Mouse (Mus musculus) midbrain, embryonic 15.5 days (tissue): ENCODE data around the gene Dclre1a. TPM values are rescaled to one million over a fixed set of nuclear protein-coding genes. Genes with fewer than 3 reads are reported as not detected.

ENCODE experiments used
- ATAC-seq: fragments of 200-750 bp; cut with Nextera tagmentation; replicated peaks from 2 replicates; pipeline ENCODE4 v1.8.0; 2017; ENCODE audit warnings: moderate TSS enrichment
- H3K27ac ChIP-seq: fragments of 300-500 bp; sonication (generic); 2 replicates; pipeline ENCODE4 v1.5.1; 2015; ENCODE audit warnings: mild to moderate bottlenecking, inconsistent platforms
- H3K27me3 ChIP-seq: fragments of 300-500 bp; sonication (generic); replicated peaks from 2 replicates; pipeline ENCODE4 v1.6.1; 2015; ENCODE audit warnings: inconsistent platforms
- H3K36me3 ChIP-seq: fragments of 300-500 bp; sonication (generic); replicated peaks from 2 replicates; pipeline ENCODE4 v1.6.1; 2015; ENCODE audit warnings: inconsistent platforms
- H3K4me1 ChIP-seq: fragments of 300-500 bp; sonication (generic); 2 replicates; pipeline ENCODE4 v1.6.1; 2015; ENCODE audit warnings: inconsistent platforms
- H3K4me2 ChIP-seq: fragments of 300-500 bp; sonication (generic); 2 replicates; pipeline ENCODE4 v1.6.1; 2015; ENCODE audit warnings: inconsistent platforms, mild to moderate bottlenecking, moderate library complexity
- H3K4me3 ChIP-seq: fragments of 300-500 bp; sonication (generic); 2 replicates; pipeline ENCODE4 v1.5.1; 2015; ENCODE audit warnings: mild to moderate bottlenecking, inconsistent platforms
- H3K9ac ChIP-seq: fragments of 300-500 bp; sonication (generic); 2 replicates; pipeline ENCODE4 v1.6.1; 2015; ENCODE audit warnings: mild to moderate bottlenecking, inconsistent platforms
- H3K9me3 ChIP-seq: fragments of 300-500 bp; sonication (generic); 2 replicates; pipeline ENCODE4 v1.6.1; 2016; ENCODE audit warnings: inconsistent platforms
- WGBS: fragments of 180-500 bp; shearing (Covaris S2); methylation state at CpG from one replicate; pipeline ENCODE4 v1.1.7; 2015; ENCODE audit warnings: mixed read lengths; 5-methylcytosine and 5-hydroxymethylcytosine counted together
- polyA plus RNA-seq: library from polyadenylated mRNA; unstranded; fragments of >200 nt; fragmentation: Nextera tagmentation; extraction: Ambion mirVana; gene quantifications from 2 replicates; pipeline ENCODE4 v1.2.1, GENCODE M21; 2015

The Dclre1a gene
- 10.6 and 12.6 TPM in 2 replicates for polyA plus RNA-seq

DNA sequence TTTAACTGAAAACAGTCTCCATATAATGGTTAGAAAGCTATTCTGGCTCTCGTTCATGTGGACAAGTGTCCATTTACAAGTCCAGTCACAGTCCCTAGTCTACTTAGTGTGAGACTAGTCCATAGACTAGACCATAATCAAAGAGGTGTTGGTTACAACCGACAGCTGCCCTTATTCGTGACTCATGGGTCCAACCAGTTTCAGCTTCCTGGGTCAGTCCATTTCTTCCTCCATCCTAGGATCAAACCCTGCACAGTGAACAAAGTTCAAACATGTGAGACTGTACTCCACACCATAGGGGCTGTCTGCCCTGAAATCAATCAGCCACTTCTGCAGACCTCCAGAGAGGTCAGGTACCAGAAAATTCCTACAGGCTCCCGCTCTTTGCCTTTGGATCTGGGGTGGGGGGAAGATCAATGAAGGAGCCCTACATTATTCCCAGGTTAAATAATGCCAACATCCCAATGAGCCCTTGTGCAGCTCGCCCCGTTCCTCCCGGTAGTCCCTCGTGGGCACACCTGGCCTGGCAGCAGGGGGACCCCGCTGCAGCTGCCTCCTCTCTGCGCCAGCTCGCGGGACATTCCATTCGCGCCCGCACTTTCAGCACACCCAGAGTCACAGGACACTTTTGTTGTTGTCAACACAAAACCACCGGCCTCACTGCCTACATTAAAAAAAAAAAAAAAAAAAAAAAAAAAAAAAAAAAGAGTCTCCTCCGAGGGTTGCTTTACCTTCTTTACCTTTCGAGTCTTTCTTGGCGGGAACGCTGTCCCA, at the start of gene Dclre1a:
Gene Dclre1a, minus strand, starts transcription at position 767 of the 774 bp plus-strand sequence.
- ATAC-seq, result peak; percentile 86
- H3K4me3 ChIP-seq, result peak within 1 kb of the TSS; percentile 80
- H3K4me2 ChIP-seq, result peak within 1 kb of the TSS; percentile 58
- no peaks in the 10 kb centered on the region for H3K27me3 ChIP-seq
- no peaks in the 10 kb centered on the region for H3K9me3 ChIP-seq
- H3K36me3 ChIP-seq, result peaks cover 8% of the 10 kb centered on the region; the same call in 1 of the 2 replicates
- peak within 1 kb of the TSS; percentile 73 for H3K9ac ChIP-seq
- H3K27ac ChIP-seq, result peak within 1 kb of the TSS; percentile 94
- 11% methylated on average over 20 of the region's 20 CpGs for WGBS
- peaks cover 20% of the 10 kb centered on the region for H3K4me1 ChIP-seq

DNA sequence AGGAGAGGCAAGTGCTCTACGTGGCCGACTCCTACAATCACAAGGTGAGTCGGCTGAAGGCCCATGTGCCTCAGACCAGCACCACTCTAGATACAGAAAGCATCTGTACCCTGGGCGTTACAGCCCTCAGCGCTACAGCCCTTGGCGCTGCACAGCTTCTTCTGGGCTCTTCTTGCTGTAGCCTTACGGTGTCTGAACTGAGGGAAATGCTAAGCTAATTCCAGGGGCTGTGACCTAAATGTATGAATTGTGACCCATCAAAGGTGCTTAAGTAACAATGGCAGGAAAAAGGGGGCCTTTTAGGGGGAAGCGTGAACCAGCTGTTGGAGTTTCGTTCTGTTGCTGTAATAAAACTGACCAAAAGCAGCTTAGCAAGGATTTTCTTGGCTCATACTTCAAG, 44.5 kb upstream of the Dclre1a start:
- Histone ChIP-seq H3K36me3 (peaks cover 29% of the 10 kb centered on the region), H3K4me3 (no peak overlapping the region), H3K9me3 (no peaks in the 10 kb centered on the region), H3K27ac (no peak overlapping the region), H3K9ac (no peak overlapping the region), H3K4me1 (no peaks in the 10 kb centered on the region), H3K27me3 (no peaks in the 10 kb centered on the region), H3K4me2 (no peak overlapping the region)
- no peak for ATAC-seq
- WGBS, result 88% methylated on average over 9 of the region's 9 CpGs

GRCm38 (mm10) chr19:56590250-56590649, 42.2 kb upstream of the Dclre1a start:
- Histone ChIP-seq H3K4me3 (no peak overlapping the region), H3K4me2 (no peak overlapping the region), H3K27me3 (no peaks in the 10 kb centered on the region), H3K27ac (no peak overlapping the region), H3K36me3 (peaks cover 21% of the 10 kb centered on the region; the same call in 1 of the 2 replicates), H3K4me1 (no peaks in the 10 kb centered on the region), H3K9ac (no peak overlapping the region), H3K9me3 (no peaks in the 10 kb centered on the region)
- ATAC-seq, result no peak
- WGBS, result 95% methylated on average over 3 of the region's 3 CpGs

GRCm38 (mm10) chr19:56589455-56589854, 41.4 kb upstream of the Dclre1a start:
- H3K4me3 ChIP-seq, result no peak overlapping the region
- H3K4me1 ChIP-seq, result no peaks in the 10 kb centered on the region
- H3K27ac ChIP-seq, result no peak overlapping the region
- 96% methylated on average over 5 of the region's 5 CpGs for WGBS
- H3K4me2 ChIP-seq, result no peak overlapping the region
- no peaks in the 10 kb centered on the region for H3K9me3 ChIP-seq
- no peaks in the 10 kb centered on the region for H3K27me3 ChIP-seq
- H3K36me3 ChIP-seq, result peaks cover 21% of the 10 kb centered on the region; the same call in 1 of the 2 replicates
- no peak for ATAC-seq
- no peak overlapping the region for H3K9ac ChIP-seq

DNA sequence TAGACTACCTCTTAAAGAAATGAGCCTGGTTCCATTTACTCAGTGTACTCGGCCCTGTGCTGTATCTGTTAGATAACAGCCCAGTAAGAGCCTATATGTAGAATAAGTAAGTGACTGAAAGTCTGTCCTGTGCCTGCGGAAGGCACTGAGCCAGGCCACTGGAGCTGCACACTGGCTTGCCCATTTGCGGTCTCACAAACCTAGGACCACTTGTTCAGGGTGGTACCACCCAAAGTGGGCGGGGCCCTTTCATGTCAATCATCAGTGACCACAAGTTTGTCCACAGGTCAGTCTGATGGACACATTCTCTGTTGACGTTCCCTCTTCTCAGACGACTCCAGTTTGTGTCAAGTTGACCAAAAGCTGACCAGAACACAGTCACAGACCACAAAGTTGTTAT, 41.0 kb upstream of the Dclre1a start:
- 97% methylated on average over 6 of the region's 6 CpGs for WGBS
- H3K36me3 ChIP-seq, result peaks cover 21% of the 10 kb centered on the region; the same call in 1 of the 2 replicates
- ATAC-seq, result no peak
- H3K4me3 ChIP-seq, result no peak overlapping the region
- H3K27me3 ChIP-seq, result no peaks in the 10 kb centered on the region
- no peak overlapping the region for H3K9ac ChIP-seq
- no peaks in the 10 kb centered on the region for H3K9me3 ChIP-seq
- H3K27ac ChIP-seq, result no peak overlapping the region
- no peaks in the 10 kb centered on the region for H3K4me1 ChIP-seq
- H3K4me2 ChIP-seq, result no peak overlapping the region

DNA sequence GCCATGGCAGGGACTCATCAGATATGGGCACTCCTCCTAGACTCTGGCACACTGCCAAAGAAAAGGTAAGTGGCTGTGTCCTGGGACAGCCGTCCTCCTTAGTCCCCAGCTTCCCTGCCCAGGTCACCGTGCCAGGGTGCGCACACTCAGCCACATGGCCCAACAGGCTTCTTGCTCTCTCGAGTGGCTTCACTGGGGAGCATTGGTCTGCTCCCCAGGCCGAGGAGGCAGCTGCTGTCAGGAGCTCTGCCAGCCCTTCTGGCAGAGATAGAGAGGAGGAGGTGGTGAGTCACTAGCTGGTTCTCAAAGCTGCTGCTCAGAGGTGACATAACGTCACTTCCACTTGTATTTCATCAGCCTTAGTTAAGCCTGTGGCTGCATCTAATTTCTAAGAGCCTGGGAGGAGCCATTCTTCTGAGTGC, 40.2 kb upstream of the Dclre1a start:
- Histone ChIP-seq H3K27me3 (no peaks in the 10 kb centered on the region), H3K4me3 (no peak overlapping the region), H3K9me3 (no peaks in the 10 kb centered on the region), H3K27ac (no peak overlapping the region), H3K9ac (no peak overlapping the region), H3K4me2 (no peak overlapping the region), H3K36me3 (peaks cover 21% of the 10 kb centered on the region; the same call in 1 of the 2 replicates), H3K4me1 (no peaks in the 10 kb centered on the region)
- 76% methylated on average over 6 of the region's 6 CpGs for WGBS
- ATAC-seq, result no peak

GRCm38 (mm10) chr19:56586320-56586719, 38.3 kb upstream of the Dclre1a start:
- no peak overlapping the region for H3K4me2 ChIP-seq
- WGBS, result 81% methylated on average over 8 of the region's 8 CpGs
- no peak overlapping the region for H3K9ac ChIP-seq
- peak; percentile 39; the same call in 1 of the 2 replicates for ATAC-seq
- H3K27me3 ChIP-seq, result no peaks in the 10 kb centered on the region
- H3K27ac ChIP-seq, result peak overlapping the region; percentile 10; the same call in 1 of the 2 replicates
- H3K4me1 ChIP-seq, result no peaks in the 10 kb centered on the region
- H3K4me3 ChIP-seq, result no peak overlapping the region
- H3K36me3 ChIP-seq, result peaks cover 17% of the 10 kb centered on the region; the same call in 1 of the 2 replicates
- no peaks in the 10 kb centered on the region for H3K9me3 ChIP-seq

- Histone ChIP-seq H3K4me3 (no peak overlapping the region), H3K4me1 (no peaks in the 10 kb centered on the region), H3K36me3 (0 out of 2 replicates have a peak, but pooled peaks cover 7% of the 10 kb centered on the region), H3K27ac (no peak overlapping the region), H3K4me2 (no peak overlapping the region), H3K27me3 (no peaks in the 10 kb centered on the region), H3K9me3 (no peaks in the 10 kb centered on the region), H3K9ac (no peak overlapping the region)
- 86% methylated on average over 3 of the region's 3 CpGs for WGBS
- no peak for ATAC-seq
These were observed 36.3 kb upstream of the Dclre1a start for GRCm38 (mm10) chr19:56584288-56584687.

DNA sequence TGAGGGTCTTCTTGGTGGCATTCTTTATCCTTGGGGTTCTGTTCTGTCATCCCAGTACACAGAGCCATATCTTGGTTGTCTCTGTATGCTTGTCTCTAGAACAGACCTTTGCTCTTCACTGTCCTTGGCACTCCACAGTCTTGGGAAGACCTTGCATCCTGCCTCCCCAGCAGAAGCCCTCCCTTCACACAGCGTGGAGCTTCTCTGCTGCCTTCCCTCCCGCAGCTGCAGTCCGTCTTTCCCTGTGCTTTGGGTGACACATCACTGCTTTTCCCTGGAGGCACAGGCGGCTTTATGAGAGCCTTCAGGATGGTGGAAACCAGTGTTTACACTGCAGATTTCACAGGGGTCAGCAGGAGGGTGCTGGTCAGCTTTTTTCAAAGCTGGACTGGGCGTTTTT, 35.8 kb upstream of the Dclre1a start:
- H3K27ac ChIP-seq, result no peak overlapping the region
- H3K4me3 ChIP-seq, result no peak overlapping the region
- H3K9me3 ChIP-seq, result no peaks in the 10 kb centered on the region
- H3K9ac ChIP-seq, result no peak overlapping the region
- 77% methylated on average over 5 of the region's 5 CpGs for WGBS
- no peak overlapping the region for H3K4me2 ChIP-seq
- H3K4me1 ChIP-seq, result no peaks in the 10 kb centered on the region
- no peaks in the 10 kb centered on the region for H3K27me3 ChIP-seq
- ATAC-seq, result no peak
- H3K36me3 ChIP-seq, result 0 out of 2 replicates have a peak, but pooled peaks cover 6% of the 10 kb centered on the region

DNA sequence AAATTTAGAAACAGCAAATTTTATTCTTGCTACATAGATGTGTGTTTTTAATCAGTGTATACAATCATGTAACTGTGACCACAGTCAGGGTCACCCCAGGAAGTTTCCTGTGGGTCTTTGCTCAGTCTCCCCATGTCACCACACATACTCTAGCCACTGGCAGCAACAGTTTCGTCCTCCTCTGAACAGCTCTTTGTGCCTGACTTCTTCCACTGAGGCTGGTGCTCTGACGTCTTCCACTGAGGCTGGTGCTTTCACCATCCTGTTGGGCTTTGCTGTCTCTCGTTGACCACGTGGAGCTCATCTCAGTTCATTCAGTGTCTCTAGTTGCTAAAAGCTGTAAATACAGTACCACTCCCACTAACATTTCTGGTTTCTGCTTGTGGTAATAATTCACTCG, 34.0 kb upstream of the Dclre1a start:
- 88% methylated on average over 5 of the region's 5 CpGs for WGBS

GRCm38 (mm10) chr19:56577801-56578200, 29.8 kb upstream of the Dclre1a start:
- Histone ChIP-seq H3K27me3 (no peaks in the 10 kb centered on the region), H3K9me3 (no peaks in the 10 kb centered on the region), H3K4me3 (no peak overlapping the region), H3K4me2 (no peak overlapping the region), H3K27ac (no peak overlapping the region), H3K4me1 (no peaks in the 10 kb centered on the region), H3K9ac (no peak overlapping the region), H3K36me3 (no peaks in the 10 kb centered on the region; the same call in 1 of the 2 replicates)
- 91% methylated on average over 1 of the region's 1 CpGs for WGBS
- ATAC-seq, result no peak

More for the DNA sequence above, 34.0 kb upstream of the Dclre1a start:
- no peak overlapping the region for H3K4me3 ChIP-seq
- H3K4me2 ChIP-seq, result no peak overlapping the region
- H3K27me3 ChIP-seq, result no peaks in the 10 kb centered on the region
- no peak overlapping the region for H3K27ac ChIP-seq
- no peak for ATAC-seq
- no peak overlapping the region for H3K9ac ChIP-seq
- H3K9me3 ChIP-seq, result no peaks in the 10 kb centered on the region
- no peaks in the 10 kb centered on the region for H3K4me1 ChIP-seq
- H3K36me3 ChIP-seq, result no peaks in the 10 kb centered on the region; the same call in 1 of the 2 replicates

DNA sequence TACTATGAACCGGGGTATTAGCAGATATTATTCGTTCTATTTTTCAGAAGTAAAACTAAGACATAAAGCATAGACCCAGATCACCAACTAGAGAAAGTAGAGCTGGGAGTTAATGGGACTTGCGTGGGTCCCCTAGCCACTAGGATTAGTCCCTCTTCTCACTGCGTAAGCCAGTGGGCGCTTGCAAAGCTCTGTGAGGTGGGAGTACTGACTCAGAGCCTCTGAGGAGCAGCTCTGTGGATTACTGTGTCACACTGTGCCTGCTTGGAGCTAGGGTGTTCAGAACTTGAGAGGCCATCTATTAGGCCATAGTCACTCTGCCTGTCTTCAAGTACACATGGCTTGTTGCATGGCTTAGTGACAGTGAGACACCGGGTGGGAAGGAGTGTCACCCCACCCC, 25.2 kb upstream of the Dclre1a start:
- no peak for ATAC-seq
- H3K36me3 ChIP-seq, result no peaks in the 10 kb centered on the region; the same call in 1 of the 2 replicates
- H3K9me3 ChIP-seq, result no peaks in the 10 kb centered on the region
- H3K4me1 ChIP-seq, result no peaks in the 10 kb centered on the region
- 85% methylated on average over 6 of the region's 6 CpGs for WGBS
- H3K27me3 ChIP-seq, result no peaks in the 10 kb centered on the region
- no peak overlapping the region for H3K4me2 ChIP-seq
- no peak overlapping the region for H3K4me3 ChIP-seq
- H3K27ac ChIP-seq, result no peak overlapping the region
- H3K9ac ChIP-seq, result no peak overlapping the region

DNA sequence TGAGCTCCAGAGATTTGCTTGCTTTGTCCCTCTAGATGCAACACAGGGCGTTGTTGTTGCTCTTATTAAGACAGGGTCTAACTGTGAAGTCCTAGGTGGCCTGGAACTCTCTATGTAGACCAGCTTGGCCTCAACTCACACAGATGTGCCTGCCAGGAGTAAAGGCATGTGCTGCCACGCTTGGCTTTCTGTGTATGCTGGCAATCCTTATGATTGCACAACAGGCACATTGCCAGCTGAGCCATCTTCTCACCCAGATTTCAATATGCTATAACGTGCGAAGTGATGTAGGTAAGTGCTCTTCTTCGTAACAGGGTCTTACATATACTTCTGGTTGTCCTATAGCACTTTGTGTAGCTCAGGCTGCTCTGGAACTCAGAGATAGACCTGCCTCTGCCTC, 23.9 kb upstream of the Dclre1a start:
- H3K27ac ChIP-seq, result no peak overlapping the region
- no peaks in the 10 kb centered on the region for H3K36me3 ChIP-seq
- 93% methylated on average over 5 of the region's 5 CpGs for WGBS
- H3K4me2 ChIP-seq, result no peak overlapping the region
- no peak overlapping the region for H3K9ac ChIP-seq
- no peak overlapping the region for H3K4me3 ChIP-seq
- H3K9me3 ChIP-seq, result no peaks in the 10 kb centered on the region
- no peaks in the 10 kb centered on the region for H3K27me3 ChIP-seq
- H3K4me1 ChIP-seq, result no peaks in the 10 kb centered on the region
- ATAC-seq, result no peak
